Mouse (Mus musculus) kidney, adult 18-20 months (tissue): ENCODE measurements around the gene Selp.

Experiments used
- DNase-seq: peaks from one replicate; pipeline ENCODE4 v3.0.0; 2021

Selp gene

DNA sequence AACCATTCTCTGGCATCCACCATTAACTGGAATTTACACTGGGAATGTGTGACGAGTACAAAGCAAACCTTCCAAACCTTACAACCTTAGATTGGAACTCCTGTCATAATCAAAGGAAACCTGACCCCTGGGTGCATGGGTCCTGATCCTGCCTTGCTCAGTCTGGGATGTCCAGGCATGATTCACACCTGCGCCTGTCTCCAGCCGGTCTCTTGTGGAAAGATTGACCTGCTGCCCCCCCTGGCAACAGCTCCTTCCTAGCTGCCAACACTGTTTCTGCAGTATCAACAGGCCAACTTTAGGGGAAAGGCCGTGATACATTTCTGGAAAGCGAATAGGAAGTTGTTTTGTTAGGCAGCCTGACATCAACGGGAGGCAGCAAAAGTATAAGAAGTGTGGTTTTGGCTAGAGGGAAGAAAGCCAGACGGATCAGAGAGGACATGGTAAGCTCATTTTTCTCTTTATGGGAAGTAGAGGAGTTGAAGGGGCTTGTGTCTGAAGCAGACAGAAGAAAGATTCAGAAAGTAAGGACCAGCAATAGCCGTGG is at the start of gene Selp:
Gene Selp, plus strand, starts transcription at position 318 of the 547 bp plus-strand sequence.
- no peak for DNase-seq

GRCm38 (mm10) chr1:164069261-164069660 is 45.8 kb upstream of the Selp start:
- no peak for DNase-seq

- no peak for DNase-seq
Observed at GRCm38 (mm10) chr1:164070461-164070860, 44.6 kb upstream of the Selp start.

GRCm38 (mm10) chr1:164071111-164071510 is 44.0 kb upstream of the Selp start:
- DNase-seq = no peak

DNA sequence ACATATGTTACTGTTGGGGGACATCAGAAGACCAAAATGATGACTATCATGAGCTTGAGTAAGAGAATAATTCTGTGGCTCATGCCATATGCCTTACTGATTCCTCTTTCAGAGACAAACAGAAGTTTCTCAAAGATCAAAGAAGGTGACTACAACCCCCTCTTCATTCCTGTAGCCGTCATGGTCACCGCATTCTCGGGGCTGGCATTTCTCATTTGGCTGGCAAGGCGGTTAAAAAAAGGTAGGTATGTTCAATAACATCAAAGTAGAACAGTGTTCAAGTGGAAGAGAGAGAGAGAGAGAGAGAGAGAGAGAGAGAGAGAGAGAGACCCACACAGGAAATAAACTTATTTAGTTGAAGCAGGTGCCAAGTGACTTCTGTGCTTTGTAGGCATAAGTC is 43.1 kb upstream of the Selp start:
- DNase-seq = no peak

DNA sequence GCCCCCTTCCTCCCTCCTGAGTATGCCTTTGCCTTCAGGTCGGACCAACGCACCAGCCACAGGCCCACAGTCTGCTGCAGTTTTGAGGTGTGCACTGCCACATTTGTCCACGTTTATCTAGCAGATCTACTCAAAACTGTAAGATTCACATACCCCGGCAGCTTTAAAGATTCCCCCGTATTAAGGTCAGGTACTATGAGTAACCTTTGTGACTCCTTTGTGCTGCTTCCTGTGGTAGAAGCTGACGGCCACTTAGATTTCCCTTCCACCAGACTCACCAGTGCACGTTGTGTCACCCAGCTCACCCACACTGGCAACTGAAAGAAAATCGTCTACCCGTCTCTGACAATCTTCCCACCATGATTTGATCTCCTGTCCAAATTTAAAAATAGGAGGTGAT is 42.0 kb upstream of the Selp start:
- DNase-seq = no peak

GRCm38 (mm10) chr1:164073803-164074202 is 41.3 kb upstream of the Selp start:
- DNase-seq = no peak

DNA sequence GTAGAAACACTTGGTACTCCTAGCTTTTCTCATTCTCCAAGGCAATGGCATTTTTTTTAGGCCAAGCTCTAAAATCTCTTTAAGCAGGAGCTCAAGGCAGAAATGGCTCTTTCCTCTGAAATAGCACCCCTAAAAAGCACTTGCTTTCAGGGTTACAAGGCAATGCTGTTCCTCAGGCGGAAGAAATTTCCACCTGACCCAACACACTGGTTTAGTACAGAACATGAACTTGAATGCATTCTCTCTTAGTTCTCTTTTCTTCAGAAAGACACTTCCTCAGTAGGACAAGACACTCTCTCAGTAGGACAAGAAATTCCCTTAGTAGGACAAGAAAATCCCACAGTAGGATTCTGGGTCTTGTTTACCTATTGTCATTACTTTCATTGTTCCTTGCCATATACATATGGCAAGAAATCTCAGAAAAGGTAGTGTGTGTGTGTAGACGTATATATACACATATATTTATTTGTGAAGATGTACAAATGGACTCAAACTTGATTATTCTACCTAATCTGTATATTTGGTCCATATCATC is 40.4 kb upstream of the Selp start:
- no peak for DNase-seq

- no peak for DNase-seq
Observed at GRCm38 (mm10) chr1:164075416-164075815, 39.6 kb upstream of the Selp start.

DNA sequence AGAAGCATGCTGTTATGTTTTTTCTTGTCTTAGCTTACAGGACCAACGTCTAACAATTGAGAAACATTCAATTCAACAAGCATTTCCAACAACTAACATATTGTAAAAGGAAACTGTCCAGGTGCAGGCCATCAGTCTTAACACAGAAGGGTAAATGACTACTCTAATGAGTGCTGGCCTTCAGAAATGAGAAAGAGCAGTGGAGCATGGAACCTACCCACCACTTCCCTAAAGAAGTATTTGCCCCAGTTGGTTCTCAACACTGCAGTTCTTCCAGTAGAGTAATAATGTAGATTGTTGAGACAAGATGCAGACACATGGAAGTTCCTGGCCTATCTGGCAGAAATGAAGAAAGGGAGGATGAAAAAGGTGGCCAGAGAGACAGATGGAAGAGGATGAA is 38.6 kb upstream of the Selp start:
- no peak for DNase-seq

DNA sequence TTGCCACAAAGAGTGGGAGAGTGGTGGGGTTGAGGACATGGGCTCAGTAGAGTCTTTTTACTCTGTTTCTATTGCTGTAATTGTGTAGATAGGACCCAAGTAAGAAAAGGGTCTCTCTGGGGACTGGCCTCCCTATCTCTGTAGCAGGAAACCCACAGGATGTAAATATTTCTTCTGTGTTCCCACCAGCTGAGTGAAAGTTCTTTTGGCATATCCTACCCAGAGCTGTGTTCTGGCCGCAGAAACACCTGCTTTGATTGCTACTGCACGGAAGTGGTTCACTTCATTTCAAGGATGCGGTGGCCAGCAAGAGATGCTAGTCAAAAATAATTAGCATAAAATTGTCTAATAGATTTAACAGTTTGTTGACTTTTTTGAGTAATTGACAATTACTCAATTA is 38.0 kb upstream of the Selp start:
- no peak for DNase-seq

DNA sequence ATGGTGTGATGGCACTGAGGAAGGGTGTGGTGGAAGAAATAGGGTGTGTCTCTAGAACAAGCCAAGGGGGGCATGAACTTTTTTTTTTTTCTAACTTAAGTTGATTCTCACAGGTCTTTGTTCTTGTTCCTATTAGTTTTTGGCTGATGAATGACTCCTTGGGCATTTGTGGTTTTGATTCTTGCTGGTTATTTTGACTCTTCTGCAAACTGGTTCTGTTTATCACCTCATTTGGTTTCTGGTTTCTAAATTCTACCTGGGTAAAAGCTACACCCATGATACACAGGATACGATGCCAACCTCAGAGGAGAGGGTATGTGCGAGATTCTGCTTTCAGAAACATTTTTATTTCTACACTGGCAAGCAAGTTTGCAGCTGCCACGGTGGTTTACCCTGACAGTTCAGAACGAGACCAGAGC is 36.7 kb upstream of the Selp start:
- DNase-seq = no peak

GRCm38 (mm10) chr1:164079091-164079490 is 36.0 kb upstream of the Selp start:
- DNase-seq = no peak

DNA sequence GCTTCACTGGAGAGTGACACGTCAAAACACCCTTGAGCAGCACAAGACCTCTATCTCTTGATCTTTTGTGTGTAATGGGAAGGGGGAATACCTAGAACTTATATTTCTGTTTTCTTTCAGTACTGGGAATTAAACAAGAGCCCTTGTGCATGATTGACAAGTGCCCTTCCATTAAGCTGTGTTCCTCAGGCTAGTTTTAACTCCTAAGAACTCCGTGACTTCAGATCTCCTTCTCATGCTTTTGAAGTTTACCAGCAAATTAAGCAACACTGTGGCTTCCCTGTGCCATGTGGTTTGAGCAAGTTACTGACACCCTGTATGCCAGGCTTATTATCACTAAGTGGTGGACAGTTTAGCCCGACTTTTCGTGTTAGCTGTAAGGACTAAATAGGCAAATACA is 32.0 kb upstream of the Selp start:
- DNase-seq = no peak

DNA sequence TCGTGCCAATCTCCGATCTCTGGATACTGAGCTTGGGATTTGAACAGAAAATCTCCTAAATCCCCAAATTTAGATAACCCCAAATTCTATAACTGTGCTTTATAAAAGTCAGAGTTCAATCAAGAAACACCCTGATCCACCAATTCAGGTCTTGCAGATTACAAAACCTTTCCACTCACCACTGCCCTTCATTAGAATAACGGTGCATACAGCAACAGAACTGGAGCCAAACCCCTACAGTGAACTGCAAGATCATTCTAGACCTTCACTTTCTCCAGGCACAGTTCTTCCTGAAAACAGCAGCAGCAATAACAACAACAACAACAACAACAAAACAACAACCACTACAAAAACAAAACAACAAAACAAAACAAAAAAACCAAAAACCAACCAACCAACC is 28.3 kb upstream of the Selp start:
- no peak for DNase-seq

- DNase-seq = no peak
Observed at GRCm38 (mm10) chr1:164087872-164088271, 27.2 kb upstream of the Selp start.

- peak; percentile 9 for DNase-seq
Observed at GRCm38 (mm10) chr1:164096780-164097179, 18.3 kb upstream of the Selp start.

GRCm38 (mm10) chr1:164097911-164098310 is 17.2 kb upstream of the Selp start:
- no peak for DNase-seq

DNA sequence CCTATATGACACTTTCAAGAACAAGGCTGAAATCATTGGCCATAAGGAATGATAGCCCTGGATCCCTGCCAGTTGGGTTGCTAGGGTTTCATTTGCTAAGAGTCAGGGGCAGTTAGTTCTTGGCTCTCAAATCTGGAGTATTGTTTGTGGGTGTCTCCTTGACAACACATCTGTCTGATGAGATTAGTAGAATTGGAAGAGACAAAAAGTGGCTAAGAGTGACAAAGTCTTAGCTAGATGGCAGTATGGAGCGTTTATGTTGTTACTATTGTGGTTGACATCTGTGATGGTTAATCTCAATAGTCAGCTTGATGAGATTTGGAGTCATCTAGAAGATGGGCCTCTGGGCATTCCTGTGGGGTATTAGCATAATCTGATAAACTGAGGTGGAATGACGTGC is 16.7 kb upstream of the Selp start:
- DNase-seq = no peak

DNA sequence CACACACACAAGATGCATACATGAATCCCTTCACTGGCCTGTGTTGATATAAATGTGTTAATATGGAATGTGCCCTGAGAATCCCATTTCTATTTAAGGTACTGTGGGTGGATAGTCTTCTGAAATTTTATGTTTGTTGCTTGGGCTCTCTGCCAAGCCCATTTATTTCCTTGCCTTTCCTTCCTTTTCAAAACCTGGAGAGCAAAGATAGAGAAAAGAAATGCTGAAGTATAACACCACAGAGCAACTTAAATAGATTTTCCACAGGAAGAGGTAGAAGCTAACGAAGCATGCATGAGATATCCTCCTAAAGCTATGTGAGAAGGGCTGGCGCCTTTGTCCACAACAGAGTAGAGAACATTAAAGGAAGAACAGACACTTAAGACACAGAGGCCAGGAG is 5.3 kb upstream of the Selp start:
- DNase-seq = no peak

- no peak for DNase-seq
Observed at GRCm38 (mm10) chr1:164110591-164111329, 4.3 kb upstream of the Selp start.

GRCm38 (mm10) chr1:164114280-164114679 is 784 bp upstream of the Selp start:
- no peak for DNase-seq

DNA sequence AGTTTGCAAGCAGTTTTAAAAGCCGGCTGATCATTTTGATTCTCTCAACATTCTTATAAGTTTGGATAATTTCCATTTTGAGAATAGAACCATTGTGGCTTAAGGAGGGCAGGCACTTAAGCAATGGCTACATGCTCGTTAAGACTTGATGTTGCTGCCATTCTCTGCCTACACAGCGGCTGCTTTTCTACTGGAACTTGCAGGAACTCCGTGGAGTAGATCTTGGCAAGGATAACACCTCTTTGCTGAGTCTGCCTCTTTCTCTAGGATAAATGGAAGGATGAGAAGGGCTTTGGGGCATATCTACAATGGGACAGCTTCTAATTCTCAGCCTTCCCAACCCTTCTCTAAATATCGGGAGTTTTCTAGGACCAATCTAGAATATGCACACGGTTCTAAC is 583 bp downstream of the Selp start:
- no peak for DNase-seq

GRCm38 (mm10) chr1:164117869-164118268 is 2.8 kb downstream of the Selp start:
- no peak for DNase-seq
